Mouse (Mus musculus): ENCODE data around the gene Adcy2. TPM values are rescaled to one million over a fixed set of nuclear protein-coding genes. Genes with fewer than 3 reads are reported as not detected.

Gene Adcy2
- polyA plus RNA-seq, 1 experiment from 2014 or later, result 0.31 TPM

DNA sequence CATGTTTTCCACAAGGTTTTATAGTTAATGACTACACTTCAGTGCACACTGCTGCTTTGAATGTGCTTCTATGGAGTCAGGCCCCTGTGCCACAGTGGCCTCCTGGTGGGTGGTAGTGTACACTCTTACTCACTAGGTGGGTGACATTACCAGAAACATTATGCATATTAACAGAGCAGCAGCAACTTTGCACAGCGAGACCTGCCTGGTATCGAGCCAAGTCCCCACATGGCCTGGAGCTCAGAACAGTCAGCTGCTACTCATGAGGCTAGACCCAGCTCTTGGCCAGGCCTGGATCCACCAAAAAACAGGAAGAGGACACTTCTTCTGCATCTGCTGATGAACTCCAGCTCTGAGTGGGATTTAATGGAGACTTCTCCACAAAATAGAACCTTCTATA lies 13.6 kb downstream of the Adcy2 start:
- Histone ChIP-seq H3K27me3 (ENCODE audit: insufficient read depth, low read length) (no peaks in the 10 kb centered on the region), H3K9me3 (ENCODE audit: low read length) (no peaks in the 10 kb centered on the region), H3K9ac (replicated peaks) (no peak overlapping the region), H3K36me3 (replicated peaks; ENCODE audit: insufficient read depth, low read length) (no peaks in the 10 kb centered on the region), H3K4me2 (ENCODE audit: low read depth, low read length) (no peak overlapping the region), H3K4me1 (ENCODE audit: insufficient read depth) (no peaks in the 10 kb centered on the region), H3K4me3 (ENCODE audit: low read depth, low read length) (no peak overlapping the region), H3K27ac (ENCODE audit: low read depth) (no peak overlapping the region)
- TF ChIP-seq EP300 (IDR thresholded peaks at IDR 0.05; ENCODE audit: low read depth) (no peak), CTCF (IDR thresholded peaks at IDR 0.05; ENCODE audit: low read depth) (no peak)
- ATAC-seq (no peak), DNase-seq (no peak)
- WGBS (ENCODE audit: insufficient replicate concordance), result 79% methylated on average over 2 of the region's 2 CpGs

DNA sequence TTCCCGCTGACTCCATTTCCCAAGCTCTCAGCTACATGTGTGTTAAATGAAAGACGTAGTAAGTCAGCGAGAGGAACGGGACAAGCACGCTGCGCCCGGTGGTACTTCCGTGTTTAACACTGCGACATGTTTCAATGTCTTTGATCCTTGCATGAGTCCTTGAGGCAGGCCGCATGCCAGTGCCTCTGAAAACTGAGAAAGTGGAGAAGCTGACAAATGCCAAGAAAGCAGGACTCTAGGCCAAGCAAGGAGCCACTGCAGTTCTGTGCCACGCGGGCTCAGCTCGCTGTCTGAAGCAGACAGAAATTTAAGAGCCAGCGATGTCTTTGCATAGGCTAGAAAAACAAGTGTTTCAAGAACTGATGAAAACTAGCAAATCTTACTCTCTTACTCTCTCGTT lies 15.3 kb downstream of the Adcy2 start:
- no peak for DNase-seq
- no peak for ATAC-seq
- H3K27me3 ChIP-seq (ENCODE audit: insufficient read depth, low read length), result no peaks in the 10 kb centered on the region
- 75% methylated on average over 15 of the region's 15 CpGs for WGBS (ENCODE audit: insufficient replicate concordance)
- H3K9ac ChIP-seq (replicated peaks), result no peak overlapping the region
- no peaks in the 10 kb centered on the region for H3K9me3 ChIP-seq (ENCODE audit: low read length)
- no peaks in the 10 kb centered on the region for H3K36me3 ChIP-seq (replicated peaks; ENCODE audit: insufficient read depth, low read length)
- no peak overlapping the region for H3K4me3 ChIP-seq (ENCODE audit: low read depth, low read length)
- TF ChIP-seq EP300 (IDR thresholded peaks at IDR 0.05; ENCODE audit: low read depth) (no peak), CTCF (IDR thresholded peaks at IDR 0.05; ENCODE audit: low read depth) (no peak)
- no peaks in the 10 kb centered on the region for H3K4me1 ChIP-seq (ENCODE audit: insufficient read depth)
- H3K4me2 ChIP-seq (ENCODE audit: low read depth, low read length), result no peak overlapping the region
- H3K27ac ChIP-seq (ENCODE audit: low read depth), result no peak overlapping the region

DNA sequence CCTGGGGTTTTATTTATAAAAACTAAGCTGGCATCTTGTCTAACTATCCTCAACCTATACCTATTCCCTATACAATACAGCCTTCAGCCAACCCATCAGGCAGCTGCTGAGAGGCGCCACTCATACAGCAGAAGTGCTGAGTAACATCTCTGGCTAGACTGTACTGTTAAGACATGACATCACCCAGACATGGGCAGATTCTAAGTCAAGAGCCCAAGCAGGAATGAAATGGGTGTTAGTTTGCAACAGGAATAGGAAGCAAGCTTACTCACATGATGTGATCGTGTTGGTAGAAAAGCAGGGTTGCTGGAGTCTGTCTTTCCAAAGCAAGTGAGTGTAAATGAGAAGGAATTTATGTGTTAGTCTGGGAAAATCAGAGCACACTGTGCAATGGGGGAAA lies 18.3 kb downstream of the Adcy2 start:
- no peak for TF ChIP-seq EP300 (IDR thresholded peaks at IDR 0.05; ENCODE audit: low read depth)
- TF ChIP-seq CTCF (IDR thresholded peaks at IDR 0.05; ENCODE audit: low read depth), result no peak
- Histone ChIP-seq H3K4me1 (ENCODE audit: insufficient read depth) (no peaks in the 10 kb centered on the region), H3K9ac (replicated peaks) (no peak overlapping the region), H3K27ac (ENCODE audit: low read depth) (no peak overlapping the region), H3K9me3 (ENCODE audit: low read length) (no peaks in the 10 kb centered on the region), H3K27me3 (ENCODE audit: insufficient read depth, low read length) (no peaks in the 10 kb centered on the region), H3K36me3 (replicated peaks; ENCODE audit: insufficient read depth, low read length) (no peaks in the 10 kb centered on the region), H3K4me2 (ENCODE audit: low read depth, low read length) (no peak overlapping the region), H3K4me3 (ENCODE audit: low read depth, low read length) (no peak overlapping the region)
- DNase-seq (no peak), ATAC-seq (no peak)
- WGBS (ENCODE audit: insufficient replicate concordance), result 80% methylated on average over 2 of the region's 2 CpGs

DNA sequence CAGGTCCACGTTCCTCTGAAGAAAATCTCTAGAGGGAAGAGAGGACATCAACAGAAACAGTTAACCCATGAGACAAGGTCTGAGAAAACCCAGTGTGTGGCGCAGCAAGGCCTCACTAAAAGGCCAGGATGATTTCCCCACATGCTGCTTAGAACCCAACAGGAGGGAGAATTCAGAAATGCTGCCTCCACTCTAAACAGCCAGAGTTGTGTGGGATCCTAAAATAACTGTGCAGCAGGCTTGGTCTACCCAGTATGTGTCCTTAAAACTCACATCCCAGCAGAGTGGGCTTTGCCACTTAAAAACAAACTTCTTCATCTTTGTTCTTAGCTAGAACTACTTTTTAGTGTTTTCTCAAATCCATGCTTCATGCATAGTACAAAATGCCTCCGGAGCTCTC lies 26.2 kb downstream of the Adcy2 start:
- H3K4me1 ChIP-seq (ENCODE audit: insufficient read depth), result no peaks in the 10 kb centered on the region

DNA sequence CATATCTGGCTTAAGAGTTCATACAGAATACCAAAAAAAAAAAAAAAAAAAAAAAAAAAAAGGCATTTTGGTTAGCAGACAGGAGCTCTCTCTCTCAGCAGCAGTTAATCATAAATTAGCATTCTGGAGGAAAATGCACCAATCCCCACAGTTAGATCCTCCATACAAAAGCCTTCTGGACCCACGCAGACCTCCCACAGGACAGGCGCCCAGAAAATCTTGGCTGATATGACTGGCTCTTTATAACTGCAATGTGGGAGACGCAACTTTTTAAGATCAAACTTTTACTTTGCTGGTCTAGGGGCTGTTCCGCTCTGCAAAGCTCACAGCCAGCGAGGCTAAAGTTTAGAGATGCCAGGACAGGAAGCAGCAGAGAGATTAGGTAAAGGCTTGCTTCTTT lies 37.8 kb downstream of the Adcy2 start:
- TF ChIP-seq EP300 (IDR thresholded peaks at IDR 0.05; ENCODE audit: low read depth), result no peak
- Histone ChIP-seq H3K36me3 (replicated peaks; ENCODE audit: insufficient read depth, low read length) (no peaks in the 10 kb centered on the region), H3K27me3 (ENCODE audit: insufficient read depth, low read length) (no peaks in the 10 kb centered on the region), H3K9me3 (ENCODE audit: low read length) (no peaks in the 10 kb centered on the region), H3K27ac (ENCODE audit: low read depth) (no peak overlapping the region), H3K4me1 (ENCODE audit: insufficient read depth) (no peaks in the 10 kb centered on the region), H3K4me3 (ENCODE audit: low read depth, low read length) (no peak overlapping the region), H3K9ac (replicated peaks) (no peak overlapping the region), H3K4me2 (ENCODE audit: low read depth, low read length) (no peak overlapping the region)
- WGBS (ENCODE audit: insufficient replicate concordance), result 67% methylated on average over 5 of the region's 5 CpGs
- no peak for ATAC-seq
- DNase-seq, result no peak

More for the DNA sequence above, 26.2 kb downstream of the Adcy2 start:
- no peak for TF ChIP-seq EP300 (IDR thresholded peaks at IDR 0.05; ENCODE audit: low read depth)
- TF ChIP-seq CTCF (IDR thresholded peaks at IDR 0.05; ENCODE audit: low read depth), result no peak
- H3K27ac ChIP-seq (ENCODE audit: low read depth), result no peak overlapping the region
- no peak overlapping the region for H3K9ac ChIP-seq (replicated peaks)
- no peaks in the 10 kb centered on the region for H3K36me3 ChIP-seq (replicated peaks; ENCODE audit: insufficient read depth, low read length)
- no peak overlapping the region for H3K4me3 ChIP-seq (ENCODE audit: low read depth, low read length)
- DNase-seq (no peak), ATAC-seq (no peak)
- 37% methylated on average over 3 of the region's 3 CpGs for WGBS (ENCODE audit: insufficient replicate concordance)
- no peaks in the 10 kb centered on the region for H3K9me3 ChIP-seq (ENCODE audit: low read length)
- H3K27me3 ChIP-seq (ENCODE audit: insufficient read depth, low read length), result no peaks in the 10 kb centered on the region
- no peak overlapping the region for H3K4me2 ChIP-seq (ENCODE audit: low read depth, low read length)

DNA sequence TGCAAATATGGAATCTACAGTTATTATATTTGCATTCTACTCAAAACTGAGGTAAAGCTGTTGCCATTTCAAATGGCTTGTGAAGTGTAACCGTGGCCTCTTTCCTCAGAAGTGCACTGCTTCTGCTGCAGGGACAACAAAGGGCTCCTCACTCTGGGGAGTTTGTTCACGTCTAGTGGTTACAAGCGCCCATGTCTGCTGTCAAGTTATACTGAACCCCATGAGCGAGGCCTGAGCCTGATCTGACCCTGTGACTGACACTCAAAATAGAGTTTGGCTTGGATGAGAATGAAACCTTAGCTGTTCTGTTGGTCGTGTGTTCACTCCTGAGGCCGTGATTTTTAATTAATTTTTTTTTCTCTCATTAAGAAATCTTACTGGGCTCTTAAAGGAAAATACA lies 38.8 kb downstream of the Adcy2 start:
- TF ChIP-seq EP300 (IDR thresholded peaks at IDR 0.05; ENCODE audit: low read depth) (no peak), CTCF (IDR thresholded peaks at IDR 0.05; ENCODE audit: low read depth) (no peak)
- Histone ChIP-seq H3K9ac (replicated peaks) (no peak overlapping the region), H3K4me2 (ENCODE audit: low read depth, low read length) (no peak overlapping the region), H3K27me3 (ENCODE audit: insufficient read depth, low read length) (no peaks in the 10 kb centered on the region), H3K4me1 (ENCODE audit: insufficient read depth) (no peaks in the 10 kb centered on the region), H3K36me3 (replicated peaks; ENCODE audit: insufficient read depth, low read length) (no peaks in the 10 kb centered on the region), H3K27ac (ENCODE audit: low read depth) (no peak overlapping the region), H3K9me3 (ENCODE audit: low read length) (no peaks in the 10 kb centered on the region), H3K4me3 (ENCODE audit: low read depth, low read length) (no peak overlapping the region)
- DNase-seq (no peak), ATAC-seq (no peak)
- WGBS (ENCODE audit: insufficient replicate concordance), result 63% methylated on average over 6 of the region's 6 CpGs

DNA sequence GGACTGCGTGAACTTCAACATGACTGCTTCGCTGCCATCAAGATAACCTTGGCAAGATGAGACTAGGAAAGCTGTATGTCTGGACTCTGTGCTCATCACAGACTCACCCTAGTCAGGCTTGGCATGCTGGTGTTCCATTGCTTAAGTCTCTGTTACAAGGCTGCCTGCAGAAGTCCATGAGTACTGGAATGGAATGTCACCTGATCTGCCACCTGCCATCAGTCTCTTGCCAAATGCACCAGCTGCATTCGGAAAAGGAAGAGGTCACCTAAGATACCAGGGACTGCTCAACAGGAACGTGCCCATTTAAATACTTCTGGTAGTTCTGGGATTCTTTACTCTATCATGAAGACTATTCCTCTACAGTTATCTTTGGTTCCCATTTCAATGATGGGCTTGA lies 39.9 kb downstream of the Adcy2 start:
- H3K9me3 ChIP-seq (ENCODE audit: low read length), result no peaks in the 10 kb centered on the region
- H3K36me3 ChIP-seq (replicated peaks; ENCODE audit: insufficient read depth, low read length), result no peaks in the 10 kb centered on the region
- 76% methylated on average over 4 of the region's 4 CpGs for WGBS (ENCODE audit: insufficient replicate concordance)
- H3K27me3 ChIP-seq (ENCODE audit: insufficient read depth, low read length), result no peaks in the 10 kb centered on the region
- ATAC-seq (no peak), DNase-seq (no peak)
- no peaks in the 10 kb centered on the region for H3K4me1 ChIP-seq (ENCODE audit: insufficient read depth)
- no peak overlapping the region for H3K4me3 ChIP-seq (ENCODE audit: low read depth, low read length)
- TF ChIP-seq EP300 (IDR thresholded peaks at IDR 0.05; ENCODE audit: low read depth), result no peak
- TF ChIP-seq CTCF (IDR thresholded peaks at IDR 0.05; ENCODE audit: low read depth), result no peak
- H3K4me2 ChIP-seq (ENCODE audit: low read depth, low read length), result no peak overlapping the region
- no peak overlapping the region for H3K9ac ChIP-seq (replicated peaks)
- no peak overlapping the region for H3K27ac ChIP-seq (ENCODE audit: low read depth)

Data from liver, postnatal 0 days (tissue).